Mouse (Mus musculus) megakaryocyte-erythroid progenitor cell, adult 5-6 weeks (primary cell): ENCODE measurements around the gene Akt2. TPM values are rescaled to one million over a fixed set of nuclear protein-coding genes. Genes with fewer than 3 reads are reported as not detected.

ENCODE experiments used
- ATAC-seq: replicated peaks from 2 replicates; pipeline ENCODE4 v1.8.0; 2016; ENCODE audit warnings: mild to moderate bottlenecking, inconsistent platforms; ENCODE audit not compliant: severe bottlenecking, poor library complexity, low FRiP score, low TSS enrichment
- total RNA-seq, 2 experiments: library from RNA; stranded (forward) in 1 of 2; stranded (reverse) in 1 of 2; fragments of 200-1000, 215-1000 nt in 1 of 2; fragments of >200 nt in 1 of 2; fragmentation: Nextera tagmentation in 1 of 2; gene quantifications; 2 replicates each; pipeline ENCODE4 v1.2.3; 2014 to 2017

The Akt2 gene
- total RNA-seq, 2 experiments from 2014 or later = 61.9 to 82.2 TPM

DNA sequence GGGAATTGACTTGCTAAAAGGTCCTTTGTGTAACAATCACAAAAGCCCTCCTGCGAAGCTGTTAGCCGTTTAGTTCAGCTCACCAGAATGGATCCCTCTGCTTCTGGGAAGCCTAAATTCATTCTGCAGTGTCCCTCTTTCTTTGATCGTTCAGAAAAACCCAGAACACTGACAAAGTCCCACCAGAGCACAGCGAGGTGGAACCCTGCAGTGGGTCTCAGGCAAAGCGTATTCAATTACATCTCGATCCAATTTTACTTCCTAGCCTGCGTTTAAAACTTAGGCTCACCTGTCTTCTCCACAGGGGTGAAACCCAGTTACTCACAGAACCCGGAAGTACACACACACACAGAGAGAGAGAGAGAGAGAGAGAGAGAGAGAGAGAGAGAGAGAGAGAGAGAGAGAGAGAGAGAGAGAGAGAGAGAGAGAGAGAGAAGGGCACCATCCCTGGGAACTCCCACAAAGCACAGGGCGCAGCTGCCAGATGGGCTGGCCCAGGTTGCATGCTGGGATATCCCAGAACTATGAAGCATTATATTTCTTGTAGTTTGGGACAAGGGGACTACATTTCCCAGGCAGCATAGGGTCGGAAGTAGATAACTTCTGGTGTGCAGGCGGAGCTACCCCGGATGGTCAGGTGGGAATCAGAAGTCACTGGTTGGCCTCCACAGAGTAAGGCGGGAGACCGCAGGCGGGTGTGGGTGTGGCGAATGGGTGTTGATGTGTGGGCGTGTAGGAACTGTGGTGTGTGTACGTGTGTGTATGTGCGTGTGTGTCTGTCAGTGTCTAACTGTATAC lies 97.7 kb downstream of the Akt2 start, which contains the start of gene Zfp607b:
Gene Zfp607b (plus strand): TSS at position 526 of the 798 bp plus-strand sequence.
- ATAC-seq = peak; percentile 99

Other genes starting within 250 kb of the Akt2 start
- 39.2 and 72.7 TPM in 2 replicates for gene Shkbp1, start 235.5 kb upstream of the Akt2 start, total RNA-seq (2014; fragmentation: Nextera tagmentation)
- 20.6 and 35.1 TPM in 2 replicates for gene Shkbp1, start 235.5 kb upstream of the Akt2 start, total RNA-seq (2017)
- gene Gm20479, start 234.1 kb upstream of the Akt2 start, total RNA-seq (2014; fragmentation: Nextera tagmentation) = not detected in 2 replicates
- gene Gm20479, start 234.1 kb upstream of the Akt2 start, total RNA-seq (2017) = not detected in 2 replicates
- 0.09 and 0.37 TPM in 2 replicates for gene Sptbn4, start 143.9 kb upstream of the Akt2 start, total RNA-seq (2014; fragmentation: Nextera tagmentation)
- 0.15 TPM in 1 of 2 replicates, not detected in the other for gene Sptbn4, start 143.9 kb upstream of the Akt2 start, total RNA-seq (2017)
- 667 and 741 TPM in 2 replicates for gene Blvrb, start 143.6 kb upstream of the Akt2 start, total RNA-seq (2014; fragmentation: Nextera tagmentation)
- gene Blvrb, start 143.6 kb upstream of the Akt2 start, total RNA-seq (2017) = 183 and 213 TPM in 2 replicates
- 4.8 and 10.1 TPM in 2 replicates for gene Sertad3, start 117.8 kb upstream of the Akt2 start, total RNA-seq (2014; fragmentation: Nextera tagmentation)
- 4.3 and 12.5 TPM in 2 replicates for gene Sertad3, start 117.8 kb upstream of the Akt2 start, total RNA-seq (2017)
- gene Sertad1, start 104.6 kb upstream of the Akt2 start, total RNA-seq (2014; fragmentation: Nextera tagmentation) = 2.0 and 6.6 TPM in 2 replicates
- gene Sertad1, start 104.6 kb upstream of the Akt2 start, total RNA-seq (2017) = 9.7 and 11.3 TPM in 2 replicates
- 0.77 and 1.9 TPM in 2 replicates for gene Prx, start 92.2 kb upstream of the Akt2 start, total RNA-seq (2014; fragmentation: Nextera tagmentation)
- 1.3 and 1.4 TPM in 2 replicates for gene Prx, start 92.2 kb upstream of the Akt2 start, total RNA-seq (2017)
- gene Hipk4, start 68.3 kb upstream of the Akt2 start, total RNA-seq (2014; fragmentation: Nextera tagmentation) = 2.4 and 2.6 TPM in 2 replicates
- gene Hipk4, start 68.3 kb upstream of the Akt2 start, total RNA-seq (2017) = 0.23 TPM in 1 of 2 replicates, not detected in the other
- gene Pld3, start 38.3 kb upstream of the Akt2 start, total RNA-seq (2014; fragmentation: Nextera tagmentation) = 9.4 and 9.8 TPM in 2 replicates
- 2.4 and 7.8 TPM in 2 replicates for gene Pld3, start 38.3 kb upstream of the Akt2 start, total RNA-seq (2017)
- gene 2310022A10Rik, start 38.3 kb upstream of the Akt2 start, total RNA-seq (2014; fragmentation: Nextera tagmentation) = 30.3 and 38.1 TPM in 2 replicates
- gene 2310022A10Rik, start 38.3 kb upstream of the Akt2 start, total RNA-seq (2017) = 2.3 and 31.3 TPM in 2 replicates
- gene Ttc9b, start 62.4 kb downstream of the Akt2 start, total RNA-seq (2014; fragmentation: Nextera tagmentation) = not detected in 2 replicates
- gene Ttc9b, start 62.4 kb downstream of the Akt2 start, total RNA-seq (2017) = not detected in 2 replicates
- gene Map3k10, start 83.0 kb downstream of the Akt2 start, total RNA-seq (2014; fragmentation: Nextera tagmentation) = 6.2 and 13.5 TPM in 2 replicates
- gene Map3k10, start 83.0 kb downstream of the Akt2 start, total RNA-seq (2017) = 2.9 and 4.5 TPM in 2 replicates
- 6.8 TPM in 1 of 2 replicates, not detected in the other for gene Zfp607b, start 97.8 kb downstream of the Akt2 start, total RNA-seq (2014; fragmentation: Nextera tagmentation)
- 1.2 and 1.7 TPM in 2 replicates for gene Zfp607b, start 97.8 kb downstream of the Akt2 start, total RNA-seq (2017)
- 7.9 and 8.5 TPM in 2 replicates for gene Zfp60, start 139.8 kb downstream of the Akt2 start, total RNA-seq (2014; fragmentation: Nextera tagmentation)
- 9.2 and 12.5 TPM in 2 replicates for gene Zfp60, start 139.8 kb downstream of the Akt2 start, total RNA-seq (2017)
- gene Zfp626, start 215.6 kb downstream of the Akt2 start, total RNA-seq (2014; fragmentation: Nextera tagmentation) = 9.8 and 11.4 TPM in 2 replicates
- gene Zfp626, start 215.6 kb downstream of the Akt2 start, total RNA-seq (2017) = 8.8 and 10.5 TPM in 2 replicates
- gene Zfp59, start 247.1 kb downstream of the Akt2 start, total RNA-seq (2014; fragmentation: Nextera tagmentation) = 4.9 and 8.0 TPM in 2 replicates
- 6.8 and 10.0 TPM in 2 replicates for gene Zfp59, start 247.1 kb downstream of the Akt2 start, total RNA-seq (2017)